Comparison of ENCODE assay signal across 32 mouse cellular contexts in the genomic region with DNA sequence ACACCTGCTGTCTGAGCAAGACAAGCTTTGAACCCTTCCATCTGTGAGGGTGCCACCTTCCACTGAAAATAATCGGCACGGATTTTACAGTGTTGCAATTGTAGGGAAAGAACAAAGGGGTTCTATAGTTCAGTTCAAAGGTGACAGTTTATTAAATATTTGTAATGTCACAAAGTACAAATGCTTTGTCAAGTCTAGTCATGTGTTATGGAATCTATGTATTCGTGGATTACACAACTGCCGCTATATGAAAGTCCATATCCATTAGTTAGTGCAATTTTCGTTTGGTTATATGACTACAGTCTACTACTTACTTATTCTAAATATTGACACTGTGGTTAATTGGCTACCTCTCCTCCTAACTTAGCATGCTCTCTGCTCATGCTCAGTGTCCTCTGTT.
"Had no signal": no experiment of that assay in that cellular context is flagged by ENCODE, and none has a peak within 500 bp of the region (broad histone marks: within the 10 kb centered on the region; RNA-seq: fewer than 3 reads in every experiment).

No protein-coding gene starts in this region.

- ATAC-seq: liver, embryonic 12.5 days; liver, postnatal 0 days; lung, postnatal 0 days; midbrain, embryonic 13.5 days; midbrain, embryonic 15.5 days; midbrain, embryonic 16.5 days had no signal

- H3K4me3 ChIP-seq: limb, embryonic 10.5 days; limb, embryonic 12.5 days; limb, embryonic 13.5 days; limb, embryonic 15.5 days; liver, embryonic 12.5 days; liver, embryonic 13.5 days; liver, embryonic 15.5 days; lung, embryonic 15.5 days; megakaryocyte, embryonic 14.5 days; midbrain, embryonic 10.5 days; midbrain, embryonic 12.5 days; midbrain, embryonic 13.5 days; midbrain, embryonic 15.5 days; myocyte; neural tube, embryonic 12.5 days; neural tube, embryonic 13.5 days had no signal

- H3K27me3 ChIP-seq: limb, embryonic 12.5 days; limb, embryonic 13.5 days; limb, embryonic 15.5 days; liver, embryonic 12.5 days; liver, embryonic 13.5 days; liver, embryonic 15.5 days; lung, embryonic 15.5 days; megakaryocyte, embryonic 14.5 days; midbrain, embryonic 12.5 days; midbrain, embryonic 13.5 days; midbrain, embryonic 15.5 days; neural tube, embryonic 12.5 days; neural tube, embryonic 13.5 days had no signal

- H3K9me3 ChIP-seq: limb, embryonic 10.5 days; limb, embryonic 12.5 days; limb, embryonic 13.5 days; limb, embryonic 15.5 days; liver, embryonic 12.5 days; liver, embryonic 13.5 days; liver, embryonic 15.5 days; lung, embryonic 15.5 days; megakaryocyte, embryonic 14.5 days; midbrain, embryonic 10.5 days; midbrain, embryonic 12.5 days; midbrain, embryonic 13.5 days; midbrain, embryonic 15.5 days; neural tube, embryonic 12.5 days; neural tube, embryonic 13.5 days had no signal

- H3K4me2 ChIP-seq: limb, embryonic 12.5 days; limb, embryonic 13.5 days; limb, embryonic 15.5 days; liver, embryonic 12.5 days; liver, embryonic 13.5 days; liver, embryonic 15.5 days; lung, embryonic 14.5 days; lung, embryonic 15.5 days; midbrain, embryonic 11.5 days; midbrain, embryonic 12.5 days; midbrain, embryonic 13.5 days; midbrain, embryonic 15.5 days; neural tube, embryonic 12.5 days; neural tube, embryonic 13.5 days had no signal

- H3K27ac ChIP-seq: limb, embryonic 10.5 days; limb, embryonic 12.5 days; limb, embryonic 13.5 days; limb, embryonic 15.5 days; liver, embryonic 12.5 days; liver, embryonic 13.5 days; liver, embryonic 14.5 days; liver, embryonic 15.5 days; lung, embryonic 15.5 days; macrophage; midbrain, embryonic 10.5 days; midbrain, embryonic 12.5 days; midbrain, embryonic 13.5 days; midbrain, embryonic 15.5 days; neural tube, embryonic 12.5 days; neural tube, embryonic 13.5 days had no signal

- H3K36me3 ChIP-seq: limb, embryonic 10.5 days; limb, embryonic 12.5 days; limb, embryonic 13.5 days; limb, embryonic 15.5 days; liver, embryonic 12.5 days; liver, embryonic 13.5 days; liver, embryonic 15.5 days; lung, embryonic 15.5 days; midbrain, embryonic 10.5 days; midbrain, embryonic 12.5 days; midbrain, embryonic 13.5 days; midbrain, embryonic 15.5 days; neural tube, embryonic 12.5 days; neural tube, embryonic 13.5 days had no signal

- H3K9ac ChIP-seq: limb, embryonic 12.5 days; limb, embryonic 13.5 days; limb, embryonic 15.5 days; liver, embryonic 12.5 days; liver, embryonic 13.5 days; liver, embryonic 14.5 days; liver, embryonic 15.5 days; liver, postnatal 0 days; lung, embryonic 14.5 days; lung, embryonic 15.5 days; midbrain, embryonic 12.5 days; midbrain, embryonic 13.5 days; midbrain, embryonic 15.5 days; neural tube, embryonic 12.5 days; neural tube, embryonic 13.5 days had no signal

- H3K4me1 ChIP-seq: limb, embryonic 10.5 days; limb, embryonic 12.5 days; limb, embryonic 13.5 days; limb, embryonic 15.5 days; liver, embryonic 12.5 days; liver, embryonic 13.5 days; liver, embryonic 15.5 days; lung, embryonic 15.5 days; megakaryocyte, embryonic 14.5 days; midbrain, embryonic 10.5 days; midbrain, embryonic 12.5 days; midbrain, embryonic 13.5 days; midbrain, embryonic 15.5 days; neural tube, embryonic 12.5 days; neural tube, embryonic 13.5 days had no signal

- DNase-seq: left cerebral cortex, postnatal 4 days; liver; liver, embryonic 13.5 days; liver, postnatal 0 days; lung, adult 18-20 months; lung, adult 2 months; lung, embryonic 14.5 days; lung, postnatal 10 days; lung, postnatal 14 days; lung, postnatal 36 days; lung, postnatal 4 days; midbrain, embryonic 14.5 days had no signal
